Mouse (Mus musculus) cerebellum, adult 2 months (tissue): ENCODE results near the gene Actl6b.

Experiments used
- CTCF ChIP-seq: fragments of 200-500 bp; IDR thresholded peaks from 2 replicates; pipeline ENCODE4 v1.5.1; 2011; ENCODE audit warnings: low read depth, mild to moderate bottlenecking, control low read depth, low read length, moderate library complexity, borderline replicate concordance; ENCODE audit not compliant: insufficient read depth
- POLR2A ChIP-seq: fragments of 200-500 bp; IDR thresholded peaks from 2 replicates; pipeline ENCODE4 v1.6.1; 2011; ENCODE audit warnings: low read length, control low read depth, borderline replicate concordance; ENCODE audit not compliant: insufficient read depth

DNA sequence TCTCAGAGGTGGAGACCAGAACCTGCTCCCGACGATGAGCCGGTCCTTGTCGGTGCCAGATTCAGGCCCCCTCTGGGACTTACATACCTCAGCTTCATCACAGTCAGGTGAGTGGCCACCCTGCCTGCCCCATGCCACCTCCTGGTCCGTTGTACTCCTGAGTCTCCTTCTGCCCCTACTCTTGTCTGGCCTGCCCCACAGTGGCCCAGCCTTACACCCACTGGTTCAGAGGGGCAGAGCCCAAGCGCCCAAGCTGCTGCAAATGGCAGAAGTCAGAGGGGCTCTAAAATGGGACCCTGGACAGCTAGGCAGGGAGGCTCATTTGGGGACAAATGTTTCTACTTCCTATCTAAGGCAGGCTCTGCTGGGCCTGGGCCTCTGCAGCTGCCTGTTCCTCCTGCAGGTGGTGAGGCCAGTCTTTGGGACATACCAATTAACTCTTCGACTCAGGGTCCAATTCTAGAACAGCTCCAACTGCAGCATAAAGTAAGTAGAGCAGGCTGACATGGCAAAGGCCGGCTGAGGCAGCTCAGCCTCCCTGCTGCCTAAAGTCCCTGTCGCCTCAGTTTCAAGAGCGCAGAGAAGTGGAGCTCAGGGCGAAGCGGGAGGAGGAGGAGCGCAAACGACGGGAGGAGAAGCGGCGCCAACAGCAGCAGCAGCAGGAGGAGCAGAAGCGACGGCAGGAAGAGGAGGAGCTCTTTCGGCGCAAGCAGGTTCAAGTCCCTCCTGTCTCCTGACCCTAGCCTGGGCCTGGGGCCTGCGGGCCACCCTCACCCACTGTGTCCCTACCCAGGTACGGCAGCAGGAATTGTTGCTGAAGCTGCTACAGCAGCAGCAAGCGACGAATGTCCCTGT, 29.7 kb upstream of the Actl6b start:
- TF ChIP-seq POLR2A (no peak), CTCF (no peak)
